Mouse (Mus musculus): ENCODE measurements around the gene Sipa1l3.

The Sipa1l3 gene

GRCm38 (mm10) chr7:29447147-29447829, 71.2 kb downstream of the Sipa1l3 start:
- no peak for TF ChIP-seq GATA4 (IDR thresholded peaks at IDR 0.05; ENCODE audit: insufficient replicate concordance, low read length)

GRCm38 (mm10) chr7:29446156-29446555, 72.3 kb downstream of the Sipa1l3 start:
- no peak for TF ChIP-seq GATA4 (IDR thresholded peaks at IDR 0.05; ENCODE audit: insufficient replicate concordance, low read length)

- TF ChIP-seq GATA4 (IDR thresholded peaks at IDR 0.05; ENCODE audit: insufficient replicate concordance, low read length): no peak
These were observed 73.9 kb downstream of the Sipa1l3 start for GRCm38 (mm10) chr7:29444527-29444926.

GRCm38 (mm10) chr7:29444070-29444469, 74.4 kb downstream of the Sipa1l3 start:
- no peak for TF ChIP-seq GATA4 (IDR thresholded peaks at IDR 0.05; ENCODE audit: insufficient replicate concordance, low read length)

DNA sequence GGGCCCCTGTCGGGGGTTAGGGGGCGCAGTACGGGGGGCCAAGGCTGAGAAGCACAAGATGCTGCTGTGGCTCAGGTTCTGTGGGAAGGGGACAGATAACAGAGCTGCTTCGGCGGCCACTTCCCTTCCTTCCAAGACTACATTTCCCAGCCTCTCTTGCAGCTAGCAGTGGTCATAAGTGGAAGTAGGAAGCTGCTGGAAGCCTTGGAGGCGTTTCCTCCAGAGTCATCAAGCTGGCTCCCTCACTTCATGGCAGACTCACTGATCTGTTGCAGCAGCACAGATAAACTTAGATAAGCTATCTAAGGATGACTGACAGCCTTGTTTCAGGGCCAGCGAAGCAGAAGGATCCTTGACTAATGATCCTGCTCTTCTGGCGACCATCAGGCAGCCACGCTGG, 76.6 kb downstream of the Sipa1l3 start:
- TF ChIP-seq GATA4 (IDR thresholded peaks at IDR 0.05; ENCODE audit: insufficient replicate concordance, low read length): no peak

DNA sequence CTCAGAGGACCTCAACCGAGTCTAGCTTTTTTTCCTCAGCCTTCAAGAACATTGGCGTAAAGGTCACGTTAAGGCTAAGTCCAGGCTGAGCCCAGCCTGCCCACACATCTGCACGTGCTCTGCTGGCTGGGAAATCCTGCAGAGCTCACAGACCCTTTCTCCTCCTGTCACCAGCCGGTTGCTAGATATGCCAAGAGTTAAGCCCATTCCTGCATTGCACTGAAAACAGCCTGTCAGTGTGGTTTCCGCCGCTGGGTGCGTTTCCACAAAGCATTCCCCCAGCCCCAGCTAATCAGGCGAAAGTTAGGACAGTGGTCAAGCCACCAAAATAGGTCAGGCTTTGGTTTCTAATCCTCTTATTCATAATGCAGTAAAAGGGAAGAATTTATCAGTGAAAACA, 77.3 kb downstream of the Sipa1l3 start:
- TF ChIP-seq GATA4 (IDR thresholded peaks at IDR 0.05; ENCODE audit: insufficient replicate concordance, low read length): no peak

GRCm38 (mm10) chr7:29438655-29439282, 79.7 kb downstream of the Sipa1l3 start:
- no peak for TF ChIP-seq GATA4 (IDR thresholded peaks at IDR 0.05; ENCODE audit: insufficient replicate concordance, low read length)

DNA sequence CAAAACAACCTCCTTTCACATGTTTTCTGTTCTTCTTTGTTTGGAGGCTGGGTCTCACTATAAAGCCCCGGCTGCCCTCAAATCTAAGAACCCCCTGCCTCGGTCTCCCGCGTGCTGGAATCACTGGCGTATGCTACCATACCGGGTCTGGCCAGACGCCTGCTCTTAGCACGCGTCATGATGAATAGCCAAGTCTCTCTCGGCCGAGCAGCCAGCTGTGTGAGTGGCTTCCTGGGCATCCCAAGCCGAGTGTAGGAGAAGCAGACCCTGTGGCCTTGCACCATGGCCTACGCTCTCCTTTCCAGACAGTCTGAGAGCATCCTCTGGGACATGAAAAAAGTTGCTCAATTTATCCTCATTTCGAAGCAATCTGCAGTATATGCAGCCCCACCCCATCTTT, 80.2 kb downstream of the Sipa1l3 start:
- no peak for TF ChIP-seq GATA4 (IDR thresholded peaks at IDR 0.05; ENCODE audit: insufficient replicate concordance, low read length)

DNA sequence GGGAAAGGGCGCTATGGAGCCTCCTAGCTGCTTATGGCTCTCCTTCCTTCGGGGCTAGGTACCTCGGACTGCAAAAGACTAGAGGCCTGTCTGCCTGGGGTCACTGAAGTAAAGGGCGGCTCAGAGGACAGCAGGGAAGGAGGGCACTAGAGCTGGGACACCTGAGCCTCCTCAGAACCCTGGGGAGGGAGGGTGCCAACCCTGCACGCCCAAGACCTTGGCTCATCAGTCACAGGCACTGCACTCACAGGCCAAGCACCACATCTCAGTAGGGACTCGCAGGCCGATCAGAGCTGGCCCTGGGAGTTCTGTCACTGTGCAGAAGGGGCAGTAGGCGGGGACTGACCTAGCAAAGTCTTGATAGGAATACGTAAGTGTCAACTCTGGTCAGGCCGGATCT, 81.4 kb downstream of the Sipa1l3 start:
- TF ChIP-seq GATA4 (IDR thresholded peaks at IDR 0.05; ENCODE audit: insufficient replicate concordance, low read length): no peak

- no peak for TF ChIP-seq GATA4 (IDR thresholded peaks at IDR 0.05; ENCODE audit: insufficient replicate concordance, low read length)
These were observed 84.0 kb downstream of the Sipa1l3 start for GRCm38 (mm10) chr7:29434313-29435035.

DNA sequence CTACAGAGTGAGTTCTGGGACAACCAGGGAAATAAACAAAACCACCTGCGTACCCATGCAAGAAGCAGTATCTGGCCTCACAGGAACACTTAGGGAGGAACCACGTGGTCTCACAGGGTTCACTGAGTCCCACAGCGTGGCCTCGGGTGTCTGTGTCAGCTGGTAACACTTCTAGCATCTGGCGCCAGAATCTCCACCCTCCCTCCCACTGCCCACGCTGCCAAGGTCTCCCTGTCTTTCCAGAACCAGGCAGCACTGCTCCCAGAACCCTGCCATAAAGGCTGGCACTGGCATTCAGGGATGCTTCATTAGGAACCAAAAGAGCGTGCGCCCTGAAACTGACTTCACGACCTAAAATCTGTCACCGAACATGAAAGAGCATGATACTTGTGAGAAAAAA, 84.7 kb downstream of the Sipa1l3 start:
- no peak for TF ChIP-seq GATA4 (IDR thresholded peaks at IDR 0.05; ENCODE audit: insufficient replicate concordance, low read length)

DNA sequence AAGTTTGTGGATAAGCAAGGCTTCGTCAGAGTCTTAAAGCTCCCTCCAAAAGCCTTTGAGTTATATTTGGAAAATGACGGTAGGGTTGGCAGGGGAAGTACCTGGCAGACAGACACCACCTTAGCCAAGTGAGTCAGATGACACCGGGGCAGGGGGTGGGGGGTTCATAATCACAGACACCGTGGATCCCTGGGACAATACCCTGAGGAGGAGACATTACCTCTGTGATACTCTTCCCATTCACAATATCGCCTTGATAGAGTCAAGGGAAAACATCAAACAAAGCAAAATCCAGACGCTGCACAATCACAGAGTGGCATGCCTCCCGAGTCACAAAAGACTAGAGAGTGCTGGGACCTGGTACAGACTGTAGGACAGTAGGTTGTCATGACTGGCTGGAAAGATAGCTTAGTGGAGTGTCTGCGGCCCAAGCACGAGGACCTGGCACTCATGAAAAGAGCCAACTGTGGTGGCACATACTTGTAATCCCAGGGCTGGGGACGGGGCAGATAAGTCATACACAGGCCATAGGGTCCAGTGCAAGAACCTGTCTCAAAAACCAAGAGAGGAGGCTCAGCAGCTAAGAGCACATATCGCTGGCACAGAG, 85.4 kb downstream of the Sipa1l3 start:
- no peak for TF ChIP-seq GATA4 (IDR thresholded peaks at IDR 0.05; ENCODE audit: insufficient replicate concordance, low read length)

DNA sequence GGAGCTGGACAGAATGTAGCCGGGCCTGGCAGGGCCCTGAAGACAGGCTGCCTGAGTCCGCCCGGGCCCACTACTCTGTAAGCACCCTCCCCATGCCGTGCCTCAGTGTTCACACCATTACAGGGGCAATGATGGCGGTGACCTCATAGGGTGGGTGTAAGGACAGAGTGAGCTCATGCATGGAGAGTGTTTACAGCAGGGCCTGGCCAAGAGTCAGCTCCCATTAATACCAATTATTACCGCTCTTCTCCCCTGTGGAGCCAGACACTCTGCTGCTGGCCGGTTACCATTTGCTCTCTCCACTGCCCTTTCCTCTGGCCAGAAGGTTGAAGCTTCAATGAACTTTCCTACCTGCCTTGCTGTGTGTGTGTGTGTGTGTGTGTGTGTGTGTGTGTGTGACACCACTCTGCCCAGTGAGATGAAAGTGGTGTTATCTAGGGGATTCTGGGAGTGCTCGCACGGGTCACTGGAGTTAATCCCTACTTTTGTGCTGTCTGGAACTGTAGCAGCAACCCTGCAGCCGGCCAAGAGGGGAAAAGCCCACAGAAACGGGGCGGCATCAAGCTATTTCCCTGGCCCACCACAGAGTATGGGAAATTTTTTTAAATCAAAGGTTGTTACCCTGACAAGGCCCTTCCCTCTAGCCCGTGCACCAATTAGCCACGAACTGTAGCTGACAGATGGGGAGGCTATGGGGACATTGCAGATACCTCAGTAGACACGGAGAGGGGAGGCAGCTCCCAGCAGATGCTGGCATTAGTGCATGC, 86.1 kb downstream of the Sipa1l3 start:
- no peak for TF ChIP-seq GATA4 (IDR thresholded peaks at IDR 0.05; ENCODE audit: insufficient replicate concordance, low read length)

DNA sequence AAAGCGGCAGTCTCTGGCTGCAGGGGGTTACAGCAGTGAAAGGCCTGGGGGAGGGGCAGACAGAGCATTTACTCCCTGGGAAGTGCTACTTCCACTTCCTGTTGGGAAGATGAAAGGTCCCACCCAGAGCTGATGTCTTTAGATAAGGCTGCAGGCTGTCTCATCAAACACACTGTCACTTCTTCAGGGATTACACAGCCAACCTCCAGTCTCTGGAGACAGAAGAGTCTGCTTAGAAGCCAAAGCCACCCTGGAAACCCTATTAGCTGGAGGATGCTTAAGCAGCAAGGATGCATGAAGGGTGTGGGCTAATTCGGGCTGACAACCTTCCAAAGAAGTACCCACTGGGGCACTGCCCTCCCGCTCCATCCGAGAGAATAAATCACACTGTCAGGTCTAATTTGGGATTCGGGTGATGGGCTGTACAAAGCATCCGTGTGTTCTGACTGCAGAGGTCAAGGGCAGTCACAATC, 87.7 kb downstream of the Sipa1l3 start:
- no peak for TF ChIP-seq GATA4 (IDR thresholded peaks at IDR 0.05; ENCODE audit: insufficient replicate concordance, low read length)

DNA sequence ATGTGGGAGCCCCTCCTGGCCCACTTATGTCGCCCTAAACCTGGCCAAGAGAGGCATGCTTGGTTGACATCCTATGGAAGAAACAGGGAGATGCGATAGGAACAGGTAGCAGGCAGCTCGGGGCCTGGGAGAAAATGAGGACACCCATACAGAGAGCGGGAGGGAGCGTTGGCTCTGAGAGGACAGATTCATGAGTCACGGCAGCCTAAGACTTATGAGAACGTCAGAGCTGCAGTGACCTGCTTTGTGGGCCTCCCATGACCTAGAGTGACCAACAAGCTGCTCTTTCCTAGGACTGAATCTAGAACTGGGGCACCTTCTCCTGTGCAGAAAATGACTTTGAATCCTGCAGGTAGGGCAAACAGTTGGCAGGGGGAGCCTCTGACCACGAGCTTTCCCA, 92.4 kb downstream of the Sipa1l3 start:
- no peak for TF ChIP-seq GATA4 (IDR thresholded peaks at IDR 0.05; ENCODE audit: insufficient replicate concordance, low read length)
